Mouse (Mus musculus) layer of hippocampus, postnatal 14 days (tissue): ENCODE measurements around the gene Gng13. TPM values are rescaled to one million over a fixed set of nuclear protein-coding genes. Genes with fewer than 3 reads are reported as not detected.

Source experiments
- microRNA-seq, 2 experiments: library from miRNA; unstranded; fragments of <30 nt; microRNA quantifications; one replicate each; pipeline ENCODE4 v1.2.0; 2021
- total RNA-seq, 2 experiments: library from RNA; stranded (reverse); gene quantifications; 2 replicates each; pipeline ENCODE4 v1.2.3; 2021

Gene Gng13
- total RNA-seq, 2 experiments from 2014 or later, result 78.0 to 103 TPM

Small RNA genes lying within 50 kb of the gene (microRNA-seq; reads per million reads assigned to microRNA genes)
- gene Gm25083, result 0 reads per million in 2 experiments

Other genes starting within 250 kb of the Gng13 start
- under 1 TPM; 0.14 to 0.16 TPM for gene Sstr5, start 219.9 kb upstream of the Gng13 start, total RNA-seq
- 10 to 100 TPM; 78.2 to 81.1 TPM for gene Sox8, start 146.5 kb upstream of the Gng13 start, total RNA-seq
- gene Lmf1, start 138.1 kb upstream of the Gng13 start, total RNA-seq, result 10 to 100 TPM; 26.2 to 27.2 TPM
- 1 to 10 TPM; 3.1 to 3.3 TPM for gene Chtf18, start 10.2 kb downstream of the Gng13 start, total RNA-seq
- gene Rpusd1, start 10.5 kb downstream of the Gng13 start, total RNA-seq, result 10 to 100 TPM; 29.9 to 32.8 TPM
- under 1 TPM in 1 of 2 experiments, not detected in 1; 0.12 TPM for gene Mslnl, start 18.9 kb downstream of the Gng13 start, total RNA-seq
- 1 to 10 TPM; 1.2 to 1.8 TPM for gene Msln, start 37.2 kb downstream of the Gng13 start, total RNA-seq
- gene Narfl, start 56.6 kb downstream of the Gng13 start, total RNA-seq, result 10 to 100 TPM; 27.6 to 35.3 TPM
- gene Haghl, start 68.5 kb downstream of the Gng13 start, total RNA-seq, result 100 to 1,000 TPM; 125 to 128 TPM
- gene Ccdc78, start 69.4 kb downstream of the Gng13 start, total RNA-seq, result under 1 TPM in 1 of 2 experiments, not detected in 1; 0.30 TPM
- gene Fam173a, start 75.7 kb downstream of the Gng13 start, total RNA-seq, result 10 to 100 TPM; 80.2 to 80.3 TPM
- not detected for gene AC134908.4, start 78.5 kb downstream of the Gng13 start, total RNA-seq
- gene Metrn, start 80.0 kb downstream of the Gng13 start, total RNA-seq, result 10 to 100 TPM; 82.0 to 86.9 TPM
- gene Fbxl16, start 91.9 kb downstream of the Gng13 start, total RNA-seq, result 100 to 1,000 TPM; 414 to 418 TPM
- 10 to 100 TPM; 21.7 to 23.4 TPM for gene Wdr24, start 106.5 kb downstream of the Gng13 start, total RNA-seq
- 10 to 100 TPM; 64.3 to 65.0 TPM for gene Jmjd8, start 111.7 kb downstream of the Gng13 start, total RNA-seq
- gene Stub1, start 116.2 kb downstream of the Gng13 start, total RNA-seq, result 100 to 1,000 TPM; 155 to 157 TPM
- 10 to 100 TPM; 84.4 to 97.5 TPM for gene Rhbdl1, start 120.1 kb downstream of the Gng13 start, total RNA-seq
- 10 to 100 TPM; 26.7 to 31.1 TPM for gene Gm20683, start 124.6 kb downstream of the Gng13 start, total RNA-seq
- gene Rhot2, start 127.7 kb downstream of the Gng13 start, total RNA-seq, result 10 to 100 TPM; 95.6 to 97.8 TPM
- 10 to 100 TPM; 24.0 to 25.8 TPM for gene Wdr90, start 144.3 kb downstream of the Gng13 start, total RNA-seq
- gene Mcrip2, start 151.6 kb downstream of the Gng13 start, total RNA-seq, result 10 to 100 TPM; 29.2 to 39.0 TPM
- gene Mettl26, start 157.9 kb downstream of the Gng13 start, total RNA-seq, result 10 to 100 TPM; 39.3 to 44.7 TPM
- gene Wfikkn1, start 163.7 kb downstream of the Gng13 start, total RNA-seq, result 1 to 10 TPM; 1.8 to 2.3 TPM
- 10 to 100 TPM; 48.6 to 52.2 TPM for gene Rab40c, start 202.6 kb downstream of the Gng13 start, total RNA-seq
- 100 to 1,000 TPM; 160 to 168 TPM for gene Pigq, start 227.8 kb downstream of the Gng13 start, total RNA-seq
- not detected for gene Nhlrc4, start 227.8 kb downstream of the Gng13 start, total RNA-seq
- under 1 TPM in 1 of 2 experiments, not detected in 1; 0.14 TPM for gene A930017K11Rik, start 235.4 kb downstream of the Gng13 start, total RNA-seq